Mouse (Mus musculus) CH12.LX (cell line): ENCODE measurements around the gene Myo9b.

Experiments used
- BHLHE40 ChIP-seq: IDR thresholded peaks from 2 replicates; pipeline ENCODE4 v1.6.1; 2011; ENCODE audit warnings: mild to moderate bottlenecking, low read depth, low read length, improper control_type of control experiment
- CHD2 ChIP-seq: IDR thresholded peaks from 2 replicates; pipeline ENCODE4 v1.6.1; 2011; ENCODE audit warnings: low read length, improper control_type of control experiment
- CTCF ChIP-seq, 2 experiments: IDR thresholded peaks in 1 of 2; conservative IDR thresholded peaks in 1 of 2; 2 replicates each; pipeline ENCODE4 v1.5.1; 2011 to 2012; ENCODE audit warnings: low read depth in 2 of 2, low read length in 2 of 2, improper control_type of control experiment in 1 of 2, inconsistent platforms in 1 of 2, mild to moderate bottlenecking in 1 of 2, moderate library complexity in 1 of 2
- HCFC1 ChIP-seq: IDR thresholded peaks from 2 replicates; pipeline ENCODE4 v1.6.1; 2012; ENCODE audit warnings: low read depth, mild to moderate bottlenecking, inconsistent platforms, low read length, improper control_type of control experiment
- IRF4 ChIP-seq: IDR thresholded peaks from 2 replicates; pipeline ENCODE4 v1.6.1; 2014; ENCODE audit warnings: low read depth, mild to moderate bottlenecking, inconsistent platforms, low read length, improper control_type of control experiment
- JUN ChIP-seq: IDR thresholded peaks from 2 replicates; pipeline ENCODE4 v1.6.1; 2011; ENCODE audit warnings: low read depth, mild to moderate bottlenecking, low read length, improper control_type of control experiment, moderate library complexity; ENCODE audit not compliant: insufficient read depth
- KAT2A ChIP-seq: IDR thresholded peaks from 2 replicates; pipeline ENCODE4 v1.6.1; 2012; ENCODE audit warnings: low read length, improper control_type of control experiment, inconsistent platforms; ENCODE audit not compliant: insufficient replicate concordance
- MAX ChIP-seq: IDR thresholded peaks from 2 replicates; pipeline ENCODE4 v1.6.1; 2011; ENCODE audit warnings: low read length, improper control_type of control experiment
- MXI1 ChIP-seq: IDR thresholded peaks from 2 replicates; pipeline ENCODE4 v1.6.1; 2011; ENCODE audit warnings: mild to moderate bottlenecking, low read depth, low read length, improper control_type of control experiment
- POLR2A ChIP-seq: IDR thresholded peaks from 2 replicates; pipeline ENCODE4 v1.6.1; 2011; ENCODE audit warnings: low read depth, mild to moderate bottlenecking, improper control_type of control experiment, low read length
- POLR2AphosphoS2 ChIP-seq: IDR thresholded peaks from 2 replicates; pipeline ENCODE4 v1.6.1; 2011; ENCODE audit warnings: low read depth, low read length, improper control_type of control experiment
- RCOR1 ChIP-seq: conservative IDR thresholded peaks from 2 replicates; pipeline ENCODE4 v1.6.1; 2012; ENCODE audit warnings: low read depth, mild to moderate bottlenecking, inconsistent platforms, low read length, improper control_type of control experiment

GRCm38 (mm10) chr8:71315972-71316371 is 43.5 kb downstream of the Myo9b start:
- no peak for TF ChIP-seq POLR2A
- TF ChIP-seq JUN: no peak
- no peak for TF ChIP-seq POLR2AphosphoS2
- no peak for TF ChIP-seq CHD2
- no peak for TF ChIP-seq IRF4
- TF ChIP-seq CTCF (conservative IDR thresholded peaks at IDR 0.05 in 1 of 2, IDR thresholded peaks at IDR 0.05 in 1 of 2; ENCODE audit: low read depth in 2 of 2, low read length in 2 of 2): no peak
- TF ChIP-seq KAT2A: no peak
- no peak for TF ChIP-seq BHLHE40
- TF ChIP-seq MXI1: no peak
- TF ChIP-seq HCFC1: no peak
- TF ChIP-seq MAX: no peak
- no peak for TF ChIP-seq RCOR1
